Mouse (Mus musculus) heart, postnatal 25 days (tissue): ENCODE data around the gene Dppa2. TPM values are rescaled to one million over a fixed set of nuclear protein-coding genes. Genes with fewer than 3 reads are reported as not detected.
"Not testable (repeated sequence)": the region's sequence is repeated elsewhere in the genome, so short reads cannot be mapped to it uniquely, and the experiment has no call there.

Experiments used
- DNase-seq: peaks from one replicate; pipeline ENCODE4 v3.0.0; 2022; ENCODE audit warnings: low spot score
- intact Hi-C: fragments of 180-260 bp; cut with DNase I; formaldehyde crosslinking; loops from one replicate; pipeline ENCODE4 v1.15.1; 2025
- total RNA-seq, 2 experiments: library from RNA; stranded (reverse); gene quantifications; 2 replicates each; pipeline ENCODE4 v1.2.3; 2021

The Dppa2 gene
- total RNA-seq, result not detected

DNA sequence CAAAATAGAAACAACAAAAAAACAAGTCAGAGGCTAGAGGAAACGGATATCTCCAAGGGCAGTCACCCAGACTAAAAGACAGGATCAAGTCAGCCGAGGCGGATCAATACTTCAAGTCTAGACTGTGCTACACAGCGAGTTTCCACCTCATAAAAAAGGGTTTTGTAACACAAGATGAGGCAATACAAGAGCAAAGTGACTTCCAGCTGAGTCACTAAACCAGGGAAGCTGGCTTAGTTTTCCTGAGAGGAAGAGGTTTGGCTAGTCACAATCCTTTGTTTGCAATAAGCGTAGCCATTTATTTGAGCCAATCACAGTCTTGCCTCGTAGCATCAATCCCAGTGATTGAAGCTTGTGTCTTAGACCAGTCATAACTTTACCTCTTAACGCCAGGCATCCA, at the start of gene Dppa2:
TSS of gene Dppa2 (plus strand) at position 400 of the 400 bp plus-strand sequence.
- intact Hi-C loops, result no loop called here
- no peak for DNase-seq

DNA sequence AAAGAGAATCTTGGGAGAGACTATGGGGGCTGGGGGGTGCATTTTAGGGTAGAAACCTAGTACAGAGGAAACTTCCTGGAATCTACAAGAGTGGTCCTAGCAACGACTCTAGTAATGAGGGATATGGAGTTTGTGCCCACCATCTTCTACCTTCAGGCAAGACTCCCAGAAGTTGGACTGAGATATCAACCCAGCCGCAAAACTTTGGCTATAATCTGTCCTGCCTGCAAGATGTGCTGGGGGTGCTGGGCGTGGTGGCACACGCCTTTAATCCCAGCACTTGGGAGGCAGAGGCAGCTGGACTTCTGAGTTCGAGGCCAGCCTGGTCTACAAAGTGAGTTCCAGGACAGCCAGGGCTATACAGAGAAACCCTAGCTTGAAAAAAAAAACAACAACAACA, 49.1 kb upstream of the Dppa2 start:
- intact Hi-C loops, result no loop called here
- no peak for DNase-seq

DNA sequence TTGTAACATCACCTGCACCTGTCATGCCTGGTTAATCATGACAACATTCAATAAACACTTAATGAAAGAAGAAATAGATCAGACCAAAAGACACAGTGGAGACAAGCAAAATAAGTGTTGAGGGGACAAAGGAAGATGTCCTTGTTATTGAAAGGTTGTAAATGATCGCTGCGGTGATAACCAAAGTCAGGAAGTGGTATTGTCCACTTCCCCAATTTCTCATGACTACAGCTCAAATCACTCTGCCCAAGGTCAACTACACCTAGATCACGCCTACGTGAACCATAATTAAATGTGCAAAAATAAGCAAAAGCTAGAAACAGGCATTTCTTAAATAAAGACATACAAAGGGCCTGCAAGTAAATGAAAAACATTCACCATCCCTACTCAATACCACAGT, 44.2 kb upstream of the Dppa2 start:
- intact Hi-C loops, result no loop called here
- DNase-seq, result no peak

DNA sequence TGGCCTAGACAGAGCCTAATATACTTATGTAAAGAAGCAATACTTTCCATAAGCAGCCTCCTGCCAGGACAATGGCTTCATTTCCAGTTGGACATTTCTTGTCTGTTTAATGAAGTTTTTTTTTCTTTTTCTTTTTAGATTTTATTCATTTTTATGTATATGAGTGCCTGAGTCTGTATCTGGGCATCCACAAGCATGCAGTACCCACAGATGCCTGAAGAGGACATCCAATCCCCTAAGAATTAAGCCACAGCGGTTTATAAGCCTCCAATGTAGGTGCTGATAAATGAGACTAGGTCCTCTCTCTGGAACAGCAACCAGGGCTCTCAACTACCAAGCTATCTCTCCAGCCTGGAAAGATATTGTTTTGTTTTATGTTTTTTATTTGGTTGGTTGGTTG, 40.8 kb upstream of the Dppa2 start:
- DNase-seq, result no peak
- intact Hi-C loops, result no loop called here

DNA sequence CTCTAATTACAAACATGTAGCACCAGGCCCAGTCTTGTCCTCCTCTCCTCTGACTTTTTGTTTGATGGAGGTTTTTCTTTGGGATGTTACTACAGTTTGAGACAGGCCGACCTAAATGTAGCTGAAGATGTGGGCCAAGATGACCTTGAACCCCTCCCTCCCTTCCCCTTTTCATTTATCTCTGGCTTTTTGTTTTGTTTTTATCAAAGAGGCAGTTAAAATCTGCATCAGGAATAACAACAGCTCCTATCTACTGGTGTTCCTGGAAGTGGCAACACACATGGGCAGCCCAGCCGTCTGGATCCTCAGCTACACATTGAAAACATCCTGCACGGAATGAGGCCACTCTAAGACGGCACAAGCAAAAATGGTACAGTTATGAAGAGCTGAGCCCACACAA, 37.9 kb upstream of the Dppa2 start:
- no peak for DNase-seq
- intact Hi-C loops, result no loop called here

DNA sequence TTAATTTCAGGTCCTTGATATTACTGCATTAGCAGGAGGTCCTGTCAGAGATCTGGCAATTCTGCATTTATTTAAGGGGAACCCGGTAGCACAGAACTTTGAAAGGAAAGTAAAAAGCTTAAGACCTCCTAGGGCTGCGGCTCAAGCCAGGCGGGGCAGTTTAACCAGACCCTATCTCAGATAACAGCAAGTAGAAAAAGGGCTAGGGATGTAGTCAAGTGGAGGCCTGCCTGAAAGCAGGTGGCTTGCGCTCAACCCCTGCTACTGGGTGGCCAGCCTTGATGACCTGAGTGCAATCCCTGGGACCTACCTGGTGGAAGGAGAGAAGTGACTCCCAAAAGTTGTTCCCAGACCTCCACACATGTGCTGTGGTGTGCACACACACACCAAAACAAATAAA, 26.8 kb upstream of the Dppa2 start:
- intact Hi-C loops, result no loop called here
- DNase-seq, result no peak

DNA sequence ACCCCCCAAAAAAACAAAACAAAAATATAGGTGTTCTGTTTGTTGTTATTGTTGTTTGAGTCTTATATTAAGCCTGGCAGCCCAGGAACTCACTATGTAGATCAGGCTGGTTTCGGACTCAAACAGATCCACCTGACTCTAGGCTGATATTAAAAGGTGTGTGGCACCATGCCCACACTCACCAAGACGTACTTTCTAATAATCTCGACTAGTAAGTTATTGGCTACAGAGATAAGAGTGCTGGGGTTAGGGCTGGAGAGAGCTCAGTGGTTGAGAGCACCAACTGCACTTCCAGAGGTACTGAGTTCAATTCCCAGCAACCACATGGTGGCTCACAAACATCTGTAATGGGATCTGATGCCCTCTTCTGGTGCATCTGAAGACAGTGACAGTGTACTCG, 22.8 kb upstream of the Dppa2 start:
- DNase-seq, result no peak
- intact Hi-C loops, result no loop called here

DNA sequence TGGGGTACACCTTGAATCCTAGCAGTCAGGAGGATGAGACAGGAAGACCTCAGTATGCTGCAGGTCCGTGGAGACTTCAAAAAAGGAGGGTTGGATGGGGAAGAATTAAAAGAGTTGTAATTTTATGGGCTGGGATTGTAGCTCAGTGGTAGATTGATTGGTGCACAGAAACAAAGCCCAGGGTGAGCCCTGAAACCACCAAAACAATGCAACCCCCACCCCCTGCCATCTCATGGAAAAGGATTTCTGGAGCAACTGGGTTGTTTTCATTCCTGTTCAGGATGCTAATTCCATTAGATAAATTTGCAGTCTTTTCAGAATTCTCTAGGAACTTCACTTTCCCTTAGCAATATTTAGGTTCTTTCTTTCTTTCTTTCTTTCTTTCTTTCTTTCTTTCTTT, 20.9 kb upstream of the Dppa2 start:
- intact Hi-C loops, result no loop called here
- no peak for DNase-seq

DNA sequence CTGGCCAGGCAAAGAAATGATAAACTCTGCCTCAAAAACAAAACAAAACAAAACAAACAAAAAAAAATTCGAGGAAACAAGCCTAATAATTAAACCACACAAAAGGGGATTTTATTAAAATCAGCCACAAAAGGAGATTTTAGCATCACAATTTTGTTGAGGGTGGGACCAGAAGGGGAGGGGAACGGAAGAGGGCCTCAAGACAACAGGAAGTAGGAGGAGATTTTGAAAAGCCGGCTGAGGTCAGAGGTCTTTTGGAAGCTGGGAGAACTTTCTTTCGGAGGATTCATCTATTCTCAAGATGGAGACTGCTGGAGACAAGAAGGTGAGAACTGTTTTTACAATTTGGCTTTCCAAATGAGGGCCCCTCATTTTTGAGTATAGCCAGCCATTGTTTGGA, 20.2 kb upstream of the Dppa2 start, which contains the start of gene Dppa4:
TSS of gene Dppa4 (plus strand) at position 217 of the 400 bp plus-strand sequence.
- DNase-seq, result no peak
- intact Hi-C loops, result no loop called here

DNA sequence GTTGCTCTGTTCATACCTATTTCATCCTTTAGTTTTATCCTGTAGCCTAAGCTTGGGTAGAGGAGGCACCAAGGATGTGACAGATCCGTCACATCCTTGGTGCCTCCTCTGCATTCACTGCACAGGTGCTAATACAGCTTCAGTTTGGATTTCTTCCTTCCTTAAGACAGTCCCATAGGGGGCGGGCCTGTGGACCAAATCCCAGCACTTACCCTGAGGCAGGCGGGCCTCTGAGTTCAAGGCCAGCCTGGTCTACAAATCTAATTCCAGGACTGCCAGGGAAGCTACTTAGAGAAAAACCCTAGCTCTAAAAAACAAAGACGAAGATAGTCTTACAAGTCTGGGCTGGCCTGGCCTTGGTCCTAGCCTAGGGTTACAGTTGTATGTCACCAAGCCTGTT, 18.2 kb upstream of the Dppa2 start:
- intact Hi-C loops, result no loop called here
- no peak for DNase-seq

DNA sequence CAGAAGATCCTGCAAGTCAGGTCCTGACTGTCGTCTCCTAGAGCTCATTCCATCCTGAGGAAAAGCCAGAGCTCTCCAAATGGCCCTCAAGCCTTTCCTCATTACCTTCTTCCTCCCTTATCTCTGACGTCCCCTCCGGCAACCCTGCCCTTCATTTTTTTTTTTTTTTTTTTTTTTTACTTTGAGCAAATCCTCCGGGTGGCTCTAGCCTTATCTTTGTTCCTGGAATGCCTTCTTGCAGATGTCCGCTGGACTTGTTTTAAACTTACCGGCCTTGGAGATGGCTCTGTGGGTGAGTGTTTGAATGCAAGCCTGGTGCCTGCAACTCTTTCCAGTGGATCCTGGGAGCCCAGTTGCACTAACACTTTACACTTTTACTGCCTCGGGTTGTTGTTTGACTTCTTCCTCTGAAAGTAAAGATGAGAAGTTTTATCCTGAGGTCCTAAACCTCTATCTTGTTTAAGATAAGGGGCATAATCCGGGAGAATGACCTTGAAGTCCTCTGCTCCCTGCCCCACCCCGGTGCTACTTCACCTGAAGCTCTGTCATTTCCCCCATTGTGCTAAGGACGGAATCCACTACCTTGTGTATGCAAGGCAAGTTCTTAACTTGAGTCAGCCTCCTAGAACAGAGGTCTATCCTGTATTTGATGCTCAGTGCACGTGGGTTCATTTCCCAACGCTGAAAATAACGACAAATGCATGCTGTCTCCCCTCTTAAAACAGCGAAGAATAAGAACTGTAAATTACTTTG, 6.1 kb upstream of the Dppa2 start:
- intact Hi-C loops, result no loop called here
- no peak for DNase-seq

DNA sequence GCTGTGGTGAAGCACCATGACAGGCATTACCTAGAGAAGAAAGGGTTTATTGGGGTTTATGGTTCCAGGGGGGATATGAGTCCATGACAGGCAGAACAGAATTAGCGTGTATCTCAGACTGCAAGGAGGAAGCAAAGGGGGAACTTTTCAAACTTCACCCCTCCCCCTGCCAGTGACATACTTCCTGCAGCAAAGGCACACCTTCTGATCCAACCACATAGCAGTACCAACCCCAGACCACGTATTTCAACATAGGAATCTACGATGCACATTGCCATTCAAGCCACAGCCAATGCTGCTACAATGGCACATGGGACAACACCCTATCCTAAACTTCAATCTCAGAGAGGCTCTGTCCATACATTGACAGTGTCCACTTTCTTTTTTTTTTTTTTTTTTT, 3.8 kb upstream of the Dppa2 start:
- no peak for DNase-seq
- intact Hi-C loops, result no loop called here

DNA sequence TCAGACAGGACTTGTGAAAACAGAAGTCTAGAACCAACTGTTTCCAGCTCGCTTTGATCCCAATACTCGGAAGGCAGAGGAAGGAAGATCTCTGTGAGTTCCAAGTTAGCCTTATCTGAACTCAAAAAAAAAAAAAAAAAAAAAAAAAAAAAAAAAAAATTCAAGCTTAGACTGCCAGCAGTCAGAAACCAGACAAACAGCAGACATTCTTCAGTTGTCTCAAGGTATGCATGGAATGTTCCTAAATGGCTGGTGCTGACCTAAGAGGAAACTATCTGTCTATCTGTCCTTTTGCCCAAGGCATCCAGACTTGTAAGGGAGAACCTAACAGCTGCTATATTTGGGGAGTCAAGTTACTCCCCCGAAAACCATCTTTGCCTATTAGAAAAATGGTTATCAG, 275 bp downstream of the Dppa2 start:
- intact Hi-C loops, result no loop called here

DNA sequence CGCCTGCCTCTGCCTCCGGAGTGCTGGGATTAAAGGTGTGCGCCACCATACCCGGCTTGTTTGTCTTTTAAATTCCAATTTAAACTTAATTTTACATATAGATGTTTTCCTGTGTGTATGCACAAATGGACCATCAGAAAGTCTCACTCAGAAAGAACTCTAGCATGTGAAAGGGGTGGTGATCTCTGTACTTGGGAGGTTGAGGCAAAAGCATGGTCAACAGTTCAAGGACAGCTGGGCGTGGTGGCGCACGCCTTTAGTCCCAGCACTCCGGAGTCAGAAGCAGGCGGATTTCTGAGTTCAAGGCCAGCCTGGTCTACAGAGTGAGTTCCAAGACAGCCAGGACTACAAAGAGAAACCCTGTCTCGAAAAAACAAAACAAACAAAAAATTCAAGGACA, 5.2 kb downstream of the Dppa2 start:
- DNase-seq, intact Hi-C loops: not testable (repeated sequence)

More for the DNA sequence above, 275 bp downstream of the Dppa2 start:
- DNase-seq, result no peak

DNA sequence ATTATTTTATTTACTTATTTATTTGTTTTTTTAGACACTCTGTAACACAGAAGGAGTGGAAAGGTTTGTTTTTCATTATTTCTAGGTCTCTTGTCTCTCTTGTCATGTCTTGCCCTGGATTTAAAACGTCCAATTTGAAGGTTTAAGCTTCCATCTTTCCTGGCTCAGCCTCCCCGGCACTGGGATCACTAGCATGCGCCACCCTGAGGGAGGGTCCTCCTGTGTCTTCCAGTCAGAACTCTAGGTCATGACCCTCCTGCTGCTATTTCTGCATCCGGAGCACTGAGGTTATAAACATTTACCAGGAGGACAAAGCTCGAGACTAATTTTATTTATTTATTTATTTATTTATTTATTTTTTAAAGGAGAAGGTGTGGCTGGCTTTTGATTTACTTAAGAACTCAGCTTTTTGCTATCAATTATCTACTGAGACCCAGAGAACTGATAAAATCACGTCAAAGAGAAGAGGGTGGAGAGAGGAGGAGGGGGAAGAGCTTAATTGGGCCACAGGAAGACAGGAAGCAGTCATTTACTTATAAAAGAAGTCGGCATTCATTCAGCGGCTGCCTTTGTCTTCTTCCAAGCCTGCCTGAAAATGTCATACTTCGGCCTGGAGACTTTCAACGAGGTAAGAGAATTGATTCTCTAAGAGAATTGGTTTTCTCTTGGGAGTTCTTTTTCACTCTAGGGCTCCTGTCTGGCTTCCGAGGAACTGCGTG, 6.4 kb downstream of the Dppa2 start:
- DNase-seq, result no peak
- intact Hi-C loops, result no loop called here

DNA sequence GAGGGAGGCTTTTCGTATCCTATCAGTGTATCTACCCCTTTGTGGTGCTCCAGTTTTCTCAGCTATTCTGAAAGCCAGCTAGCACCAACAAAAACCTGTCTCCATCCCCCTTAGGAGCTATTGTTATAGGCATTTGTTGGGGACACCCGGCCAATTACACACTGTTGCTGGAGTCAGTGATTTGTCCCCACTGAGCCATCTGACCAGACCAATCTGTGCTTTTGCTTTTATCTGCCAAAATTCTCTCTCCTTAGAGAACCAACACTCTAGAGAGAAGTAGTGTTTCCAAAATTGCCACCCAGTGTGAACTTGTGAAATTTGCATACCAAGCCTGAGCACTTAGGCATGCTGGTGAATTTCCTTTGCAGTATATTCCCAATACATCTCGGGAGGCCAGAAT, 11.6 kb downstream of the Dppa2 start:
- intact Hi-C loops, result no loop called here
- no peak for DNase-seq

DNA sequence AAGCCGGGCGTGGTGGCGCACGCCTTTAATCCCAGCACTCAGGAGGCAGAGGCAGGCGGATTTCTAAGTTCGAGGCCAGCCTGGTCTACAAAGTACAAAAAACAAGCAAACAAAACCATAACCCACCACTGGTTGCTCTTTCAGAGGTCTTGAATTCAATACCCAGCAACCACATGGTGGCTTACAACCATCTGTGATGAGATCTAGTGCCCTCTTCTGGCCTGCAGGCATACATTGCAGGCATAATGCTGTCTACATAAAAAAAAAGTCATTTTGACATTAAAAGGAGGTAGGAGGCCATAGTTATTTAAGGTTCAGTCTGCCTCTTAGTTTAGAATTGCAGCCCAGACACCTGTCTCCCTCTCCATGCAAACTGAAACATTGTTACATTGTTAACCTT, 17.1 kb downstream of the Dppa2 start:
- intact Hi-C loops, result no loop called here
- no peak for DNase-seq

DNA sequence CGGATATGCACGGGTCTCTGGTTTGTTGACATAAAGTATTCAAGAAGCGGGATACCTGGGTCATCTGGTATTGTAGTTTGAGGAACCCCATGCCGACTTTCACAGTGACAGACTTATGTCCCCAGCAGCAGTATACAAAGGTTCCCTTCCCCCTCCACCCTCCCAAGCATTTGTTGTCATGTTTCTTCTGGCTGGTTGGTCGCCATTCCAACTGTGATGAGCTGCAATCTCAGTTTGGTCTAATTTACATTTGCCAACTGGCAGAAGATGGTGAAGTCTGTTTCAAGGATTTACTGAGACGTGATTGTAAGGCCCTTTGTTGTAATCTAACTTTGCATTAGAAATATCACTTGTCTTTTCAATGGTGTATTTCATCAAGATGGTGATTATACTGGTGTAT, 19.4 kb downstream of the Dppa2 start:
- intact Hi-C loops, result no loop called here
- no peak for DNase-seq

DNA sequence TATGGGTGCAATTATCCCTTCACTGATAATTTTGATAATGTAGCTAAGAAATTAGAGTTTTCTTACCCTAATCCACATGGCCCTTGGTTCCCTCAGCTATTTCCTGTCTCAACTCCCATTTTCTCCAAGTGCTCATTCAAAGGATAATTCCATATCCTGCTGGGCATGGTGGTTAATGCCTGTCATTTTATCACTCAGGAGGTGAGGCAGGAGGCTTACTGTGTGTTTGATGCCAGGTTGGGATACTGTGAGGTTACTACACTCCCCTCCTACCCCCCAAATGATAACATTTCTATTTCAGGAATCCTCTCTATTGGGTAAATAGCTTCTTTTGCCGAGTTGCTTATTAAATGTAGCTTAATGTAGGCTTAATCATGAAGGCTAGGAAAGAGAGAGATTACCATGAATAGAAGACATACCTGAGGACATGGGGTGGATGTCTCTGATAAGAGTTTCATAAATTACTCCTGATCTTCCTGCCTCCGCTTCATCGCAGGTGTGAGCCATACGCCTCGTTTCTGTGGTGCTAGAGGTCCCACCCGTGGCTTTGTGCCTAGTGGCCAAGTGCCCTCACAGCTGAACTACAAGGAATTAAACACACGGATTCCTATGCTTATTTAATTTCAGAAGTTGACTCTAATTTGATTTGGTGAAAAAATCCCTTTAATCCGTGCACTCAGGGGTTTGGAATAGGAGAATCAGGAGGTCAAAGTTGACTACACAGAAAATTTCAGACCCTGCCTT, 20.1 kb downstream of the Dppa2 start:
- DNase-seq, result no peak

DNA sequence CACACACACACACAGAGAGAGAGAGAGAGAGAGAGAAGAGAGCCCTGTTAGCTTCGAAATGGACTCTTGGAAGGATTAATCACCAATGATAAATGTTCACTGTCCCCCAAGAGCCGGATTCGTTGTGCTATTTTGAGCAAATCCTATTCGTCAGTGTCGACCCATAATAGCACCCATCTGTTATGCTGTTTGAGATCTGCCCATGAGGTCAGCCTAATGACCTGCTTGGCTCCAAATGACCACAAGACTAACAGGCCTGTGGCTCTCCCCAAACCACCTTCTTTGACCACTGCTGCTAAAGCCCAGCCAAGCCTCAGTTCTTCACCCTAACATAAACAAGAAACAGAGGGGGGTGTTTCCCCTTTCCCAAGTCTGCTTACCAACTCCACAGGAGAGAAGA, 23.2 kb downstream of the Dppa2 start:
- DNase-seq, result no peak
- intact Hi-C loops, result no loop called here

More for the DNA sequence above, 20.1 kb downstream of the Dppa2 start:
- intact Hi-C loops, result no loop called here

DNA sequence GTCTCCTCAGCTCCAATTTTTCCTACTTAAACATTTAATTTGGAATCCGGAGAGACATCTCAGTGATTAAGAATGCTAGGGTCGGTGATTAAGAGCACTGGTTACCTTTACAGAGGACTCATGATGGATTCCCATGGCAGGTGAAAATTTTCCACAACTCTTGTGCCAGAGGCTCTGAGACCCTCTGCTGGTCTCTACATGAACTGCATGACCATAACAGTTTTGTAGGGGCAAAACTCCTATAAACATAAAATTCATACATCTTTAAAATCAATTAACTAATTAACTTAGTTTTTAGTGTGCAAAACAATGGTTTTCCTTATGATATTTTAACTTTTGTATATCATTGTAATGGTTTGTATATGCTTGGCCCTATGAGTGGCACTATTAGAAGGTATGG, 24.7 kb downstream of the Dppa2 start:
- no peak for DNase-seq
- intact Hi-C loops, result no loop called here
